Mouse (Mus musculus): Measurements from ENCODE around the gene Gpr182. TPM values are rescaled to one million over a fixed set of nuclear protein-coding genes. Genes with fewer than 3 reads are reported as not detected.

Gpr182 gene
- polyA plus RNA-seq, 1 experiment, result 2.8 TPM

DNA sequence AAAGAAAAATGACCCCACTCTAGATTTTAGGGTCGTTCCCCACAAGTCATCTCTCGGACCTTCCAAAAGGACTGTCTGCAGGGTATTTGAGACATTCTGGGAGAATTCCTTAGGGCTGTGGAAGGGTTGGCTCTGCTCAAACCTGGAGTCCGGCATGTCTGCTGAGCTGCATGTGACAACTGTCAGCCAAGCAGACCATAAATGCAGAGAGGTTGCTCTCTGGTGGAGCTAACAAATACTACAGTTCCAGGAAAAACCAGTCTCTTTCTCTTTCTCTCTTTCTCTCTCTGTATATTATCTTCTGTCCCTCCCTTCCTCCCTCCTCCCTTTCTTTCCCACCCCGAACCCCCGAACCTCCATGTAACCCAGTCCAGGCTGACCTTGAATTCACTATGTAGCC is 17.1 kb downstream of the Gpr182 start:
- H3K4me3 ChIP-seq (replicated peaks; ENCODE audit: control insufficient read depth, low read depth, low read length), result no peak overlapping the region
- 51% methylated on average over 5 of the region's 5 CpGs for WGBS
- TF ChIP-seq POLR2A (IDR thresholded peaks at IDR 0.05; ENCODE audit: borderline replicate concordance, control insufficient read depth, low read depth, low read length), result no peak
- TF ChIP-seq CTCF (IDR thresholded peaks at IDR 0.05; ENCODE audit: control insufficient read depth, insufficient read depth, low read length), result no peak
- H3K27ac ChIP-seq (ENCODE audit: control insufficient read depth, insufficient read depth, low read depth, low read length, poor library complexity), result no peak overlapping the region
- H3K4me1 ChIP-seq (ENCODE audit: control insufficient read depth, insufficient read depth, low read length), result peaks cover 6% of the 10 kb centered on the region

DNA sequence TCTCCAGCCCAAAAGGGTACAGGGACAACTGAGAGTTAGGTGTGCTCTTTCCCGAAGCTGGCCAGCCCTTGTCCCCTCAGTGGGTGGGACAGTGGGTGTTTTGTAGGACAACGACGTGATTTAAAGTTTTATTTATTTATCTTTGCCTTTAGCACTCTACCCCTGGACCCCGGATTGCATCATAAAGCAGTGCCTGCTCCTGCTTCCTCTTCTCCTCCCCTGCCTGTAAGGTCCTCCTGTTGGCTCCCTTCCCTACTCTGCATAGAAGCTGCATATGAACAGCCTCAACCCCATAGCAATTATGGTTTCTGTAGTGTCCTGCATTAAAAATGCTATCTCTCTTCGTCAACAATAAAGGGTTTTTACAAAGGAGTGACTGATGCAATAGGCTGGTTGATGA is 20.1 kb downstream of the Gpr182 start:
- Histone ChIP-seq H3K4me3 (replicated peaks; ENCODE audit: control insufficient read depth, low read depth, low read length) (no peak overlapping the region), H3K4me1 (ENCODE audit: control insufficient read depth, insufficient read depth, low read length) (peaks cover 3% of the 10 kb centered on the region; the same call in 1 of the 2 replicates), H3K27ac (ENCODE audit: control insufficient read depth, insufficient read depth, low read depth, low read length, poor library complexity) (peak overlapping the region; percentile 34; the same call in 1 of the 2 replicates)
- 19% methylated on average over 5 of the region's 5 CpGs for WGBS
- TF ChIP-seq POLR2A (IDR thresholded peaks at IDR 0.05; ENCODE audit: borderline replicate concordance, control insufficient read depth, low read depth, low read length) (no peak), CTCF (IDR thresholded peaks at IDR 0.05; ENCODE audit: control insufficient read depth, insufficient read depth, low read length) (no peak)

DNA sequence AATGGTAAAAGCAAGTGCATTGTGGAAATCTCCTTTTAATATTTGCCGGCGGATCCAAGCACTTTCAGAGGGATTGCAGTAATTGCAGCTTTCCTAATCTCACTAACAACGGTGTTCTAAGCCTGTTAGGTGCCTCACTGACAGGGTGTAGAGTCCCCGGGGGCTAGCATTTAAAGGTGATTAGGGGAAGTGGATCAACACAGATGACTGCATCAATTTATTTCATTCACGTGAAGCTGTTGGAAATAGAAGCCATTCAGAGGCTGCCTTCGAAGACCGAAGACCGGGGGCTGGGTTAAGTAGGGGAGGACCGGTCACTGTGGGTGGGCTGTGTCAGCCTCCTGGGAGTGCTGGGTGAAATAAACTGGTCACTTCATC is 20.6 kb downstream of the Gpr182 start:
- TF ChIP-seq CTCF (IDR thresholded peaks at IDR 0.05; ENCODE audit: control insufficient read depth, insufficient read depth, low read length) (no peak), POLR2A (IDR thresholded peaks at IDR 0.05; ENCODE audit: borderline replicate concordance, control insufficient read depth, low read depth, low read length) (no peak)
- H3K27ac ChIP-seq (ENCODE audit: control insufficient read depth, insufficient read depth, low read depth, low read length, poor library complexity), result peak overlapping the region; percentile 34
- H3K4me1 ChIP-seq (ENCODE audit: control insufficient read depth, insufficient read depth, low read length), result peaks cover 3% of the 10 kb centered on the region; the same call in 1 of the 2 replicates
- WGBS, result 61% methylated on average over 9 of the region's 9 CpGs
- no peak overlapping the region for H3K4me3 ChIP-seq (replicated peaks; ENCODE audit: control insufficient read depth, low read depth, low read length)

DNA sequence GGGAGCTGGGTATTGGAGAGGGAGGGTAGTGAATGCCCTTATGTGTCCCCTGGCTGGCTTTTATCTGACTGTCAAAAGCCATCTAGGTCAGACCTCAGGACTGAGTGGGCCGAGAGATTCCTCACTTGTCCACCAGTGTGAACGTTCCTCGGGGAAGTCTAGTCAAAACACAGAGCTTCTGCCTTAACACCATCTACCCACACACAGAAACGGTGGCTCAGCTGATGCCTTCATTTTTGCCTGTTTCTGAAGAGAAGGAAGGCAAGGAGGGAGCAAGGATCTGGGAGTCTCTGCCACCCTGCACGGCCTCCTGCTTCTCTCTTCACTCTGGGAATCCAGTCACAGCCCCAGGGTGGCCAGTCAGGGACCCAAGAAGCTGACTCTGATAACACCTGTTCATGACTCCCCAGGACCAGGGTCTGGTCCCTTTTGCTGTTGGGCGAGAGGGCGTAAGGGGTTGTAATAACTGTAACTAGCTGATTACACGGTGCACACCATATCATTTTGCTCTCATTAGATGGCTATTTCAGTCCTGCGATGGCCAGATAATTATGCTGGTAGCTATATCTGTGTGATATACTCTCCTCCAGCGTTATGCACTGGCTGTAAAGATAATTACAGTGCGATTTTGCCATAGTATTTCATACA is 21.1 kb downstream of the Gpr182 start:
- Histone ChIP-seq H3K4me3 (replicated peaks; ENCODE audit: control insufficient read depth, low read depth, low read length) (no peak overlapping the region), H3K4me1 (ENCODE audit: control insufficient read depth, insufficient read depth, low read length) (peaks cover 3% of the 10 kb centered on the region; the same call in 1 of the 2 replicates), H3K27ac (ENCODE audit: control insufficient read depth, insufficient read depth, low read depth, low read length, poor library complexity) (peak overlapping the region; percentile 30)
- 68% methylated on average over 11 of the region's 11 CpGs for WGBS
- TF ChIP-seq POLR2A (IDR thresholded peaks at IDR 0.05; ENCODE audit: borderline replicate concordance, control insufficient read depth, low read depth, low read length) (no peak), CTCF (IDR thresholded peaks at IDR 0.05; ENCODE audit: control insufficient read depth, insufficient read depth, low read length) (no peak)

DNA sequence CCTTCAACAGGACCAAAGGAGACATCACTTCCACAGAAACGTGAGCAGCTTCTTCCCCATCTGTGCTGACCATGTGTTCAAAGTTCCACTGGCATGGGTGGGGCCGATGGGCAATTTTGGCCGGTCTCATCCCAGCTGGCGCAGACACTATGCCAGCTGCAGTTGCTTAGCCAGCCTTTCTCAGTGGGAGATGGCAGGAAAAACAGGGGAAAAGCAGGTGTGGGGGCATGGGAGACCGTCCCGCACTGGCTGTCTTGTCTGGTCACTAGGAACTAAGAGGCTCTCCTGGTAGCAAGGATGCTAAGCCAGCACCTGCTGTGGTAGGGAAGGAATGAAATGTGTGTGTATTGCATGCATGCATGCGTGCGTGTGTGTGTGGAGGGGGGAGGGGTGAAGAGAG is 23.1 kb downstream of the Gpr182 start:
- 73% methylated on average over 8 of the region's 8 CpGs for WGBS
- Histone ChIP-seq H3K4me3 (replicated peaks; ENCODE audit: control insufficient read depth, low read depth, low read length) (no peak overlapping the region), H3K27ac (ENCODE audit: control insufficient read depth, insufficient read depth, low read depth, low read length, poor library complexity) (no peak overlapping the region), H3K4me1 (ENCODE audit: control insufficient read depth, insufficient read depth, low read length) (peaks cover 3% of the 10 kb centered on the region; the same call in 1 of the 2 replicates)
- TF ChIP-seq POLR2A (IDR thresholded peaks at IDR 0.05; ENCODE audit: borderline replicate concordance, control insufficient read depth, low read depth, low read length), result no peak
- no peak for TF ChIP-seq CTCF (IDR thresholded peaks at IDR 0.05; ENCODE audit: control insufficient read depth, insufficient read depth, low read length)

DNA sequence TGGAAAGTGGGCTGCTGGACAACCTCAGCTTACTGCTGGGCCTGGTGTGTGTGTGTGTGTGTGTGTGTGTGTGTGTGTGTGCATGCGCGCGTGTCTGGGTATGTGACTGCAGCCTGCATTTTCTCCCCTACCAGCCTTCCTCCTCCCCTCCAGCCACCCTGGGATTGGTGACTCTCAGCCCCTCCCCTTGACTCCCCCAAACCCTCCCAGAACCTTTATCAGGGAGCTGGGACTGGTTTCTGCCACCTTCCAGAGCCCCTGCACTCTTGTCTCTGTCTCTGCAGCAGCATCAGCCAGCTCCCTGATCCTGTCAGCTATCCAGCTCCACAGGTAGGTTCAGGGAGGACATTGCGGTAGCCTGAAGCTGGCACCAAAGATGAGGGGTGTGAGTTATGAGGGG is 26.4 kb downstream of the Gpr182 start:
- TF ChIP-seq CTCF (IDR thresholded peaks at IDR 0.05; ENCODE audit: control insufficient read depth, insufficient read depth, low read length) (no peak), POLR2A (IDR thresholded peaks at IDR 0.05; ENCODE audit: borderline replicate concordance, control insufficient read depth, low read depth, low read length) (no peak)
- Histone ChIP-seq H3K4me1 (ENCODE audit: control insufficient read depth, insufficient read depth, low read length) (no peaks in the 10 kb centered on the region; the same call in 1 of the 2 replicates), H3K27ac (ENCODE audit: control insufficient read depth, insufficient read depth, low read depth, low read length, poor library complexity) (no peak overlapping the region), H3K4me3 (replicated peaks; ENCODE audit: control insufficient read depth, low read depth, low read length) (no peak overlapping the region)
- WGBS, result 59% methylated on average over 4 of the region's 4 CpGs

DNA sequence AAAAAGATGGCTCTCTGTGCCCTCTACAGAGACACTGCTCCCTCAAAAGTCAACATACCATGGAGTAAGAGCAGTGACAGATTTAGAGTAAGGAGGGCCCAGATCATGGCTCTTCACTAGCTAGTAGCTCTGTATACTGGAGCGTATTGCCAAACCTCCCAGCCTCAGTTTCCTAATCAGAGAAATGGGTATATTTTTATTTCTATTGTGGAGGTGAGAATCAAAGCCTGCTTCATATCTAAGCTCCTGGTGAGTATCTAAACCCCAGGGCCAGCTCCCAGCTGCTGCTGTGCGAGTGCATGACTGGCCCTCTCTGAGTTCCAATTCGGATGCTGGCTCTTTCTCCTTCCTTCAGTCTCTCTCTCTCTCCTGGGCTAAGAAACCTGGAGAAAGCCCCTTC is 27.4 kb downstream of the Gpr182 start, which contains the start of gene Tac2:
Gene Tac2, plus strand, starts transcription at position 301 of the 400 bp plus-strand sequence.
- Histone ChIP-seq H3K27ac (ENCODE audit: control insufficient read depth, insufficient read depth, low read depth, low read length, poor library complexity) (no peak within 1 kb of the TSS), H3K4me3 (replicated peaks; ENCODE audit: control insufficient read depth, low read depth, low read length) (no peak within 1 kb of the TSS), H3K4me1 (ENCODE audit: control insufficient read depth, insufficient read depth, low read length) (no peaks in the 10 kb centered on the region; the same call in 1 of the 2 replicates)
- WGBS, result 81% methylated on average over 3 of the region's 3 CpGs
- TF ChIP-seq CTCF (IDR thresholded peaks at IDR 0.05; ENCODE audit: control insufficient read depth, insufficient read depth, low read length) (no peak), POLR2A (IDR thresholded peaks at IDR 0.05; ENCODE audit: borderline replicate concordance, control insufficient read depth, low read depth, low read length) (no peak)

DNA sequence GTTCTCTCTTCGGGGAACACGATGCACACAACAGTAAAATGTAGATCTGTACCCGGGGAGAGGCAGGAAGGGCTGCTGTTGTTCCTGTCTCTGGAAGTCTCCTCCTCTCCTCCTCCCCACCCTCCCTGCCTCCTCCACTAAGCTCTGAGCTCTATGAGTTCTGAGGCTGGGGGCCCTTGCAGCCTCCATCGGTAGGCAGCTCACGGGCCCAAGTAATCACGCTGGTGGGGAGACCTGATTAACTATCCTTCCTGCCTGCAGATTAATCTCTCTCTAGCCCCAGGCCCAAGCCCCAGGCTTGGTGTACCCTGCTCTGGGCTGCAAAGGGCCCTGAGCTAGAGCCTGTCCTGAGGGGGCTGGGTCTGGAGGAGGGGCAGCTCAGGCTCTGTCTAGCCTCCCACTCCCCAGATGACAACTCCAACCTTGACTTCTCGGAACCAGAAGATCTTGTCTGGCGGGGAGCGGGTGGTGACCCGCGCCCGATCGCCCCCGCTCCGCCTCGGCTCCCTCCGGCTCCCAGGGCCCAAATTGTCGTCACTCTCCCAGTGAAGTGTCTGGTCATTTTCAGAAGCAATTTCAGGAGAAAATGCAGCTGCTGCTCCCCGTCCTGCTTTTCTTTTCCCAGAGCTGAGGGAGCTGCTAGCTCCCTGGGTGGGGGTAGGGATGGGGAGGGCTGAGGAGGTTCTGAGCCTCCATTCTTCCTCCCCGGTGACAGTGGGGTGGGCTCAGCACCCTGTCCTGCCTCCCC is 29.7 kb downstream of the Gpr182 start:
- WGBS, result 61% methylated on average over 20 of the region's 20 CpGs
- Histone ChIP-seq H3K4me1 (ENCODE audit: control insufficient read depth, insufficient read depth, low read length) (no peaks in the 10 kb centered on the region), H3K4me3 (replicated peaks; ENCODE audit: control insufficient read depth, low read depth, low read length) (no peak overlapping the region), H3K27ac (ENCODE audit: control insufficient read depth, insufficient read depth, low read depth, low read length, poor library complexity) (no peak overlapping the region)
- TF ChIP-seq POLR2A (IDR thresholded peaks at IDR 0.05; ENCODE audit: borderline replicate concordance, control insufficient read depth, low read depth, low read length) (no peak), CTCF (IDR thresholded peaks at IDR 0.05; ENCODE audit: control insufficient read depth, insufficient read depth, low read length) (no peak)
